Mouse (Mus musculus) hindlimb bud, embryonic 11.5 days (tissue): Measurements from ENCODE around the gene Gtf3c5.

Experiments used
- DNase-seq: peaks from one replicate; pipeline ENCODE4 v3.0.0-alpha.2; 2012; ENCODE audit warnings: low read depth, low spot score; ENCODE audit errors: extremely low spot score

The Gtf3c5 gene

GRCm38 (mm10) chr2:28583651-28584050 lies at the start of gene Gtf3c5:
Gene Gtf3c5, minus strand, starts transcription at chr2:28583751.
- no peak for DNase-seq

GRCm38 (mm10) chr2:28633136-28633535 lies 49.6 kb upstream of the Gtf3c5 start:
- no peak for DNase-seq

GRCm38 (mm10) chr2:28632626-28633025 lies 49.1 kb upstream of the Gtf3c5 start:
- no peak for DNase-seq

GRCm38 (mm10) chr2:28629911-28630381 lies 46.4 kb upstream of the Gtf3c5 start:
- DNase-seq = no peak

- no peak for DNase-seq
Observed at GRCm38 (mm10) chr2:28628053-28628452, 44.5 kb upstream of the Gtf3c5 start.

- DNase-seq = no peak
Observed at GRCm38 (mm10) chr2:28626038-28626437, 42.5 kb upstream of the Gtf3c5 start.

GRCm38 (mm10) chr2:28624870-28625269 lies 41.3 kb upstream of the Gtf3c5 start:
- DNase-seq = no peak

GRCm38 (mm10) chr2:28622521-28623124 lies 39.1 kb upstream of the Gtf3c5 start:
- no peak for DNase-seq

- DNase-seq = no peak
Observed at GRCm38 (mm10) chr2:28621664-28622171, 38.2 kb upstream of the Gtf3c5 start, which contains the start of gene Gfi1b. Gene Gfi1b, minus strand, starts transcription at chr2:28621982.

GRCm38 (mm10) chr2:28621111-28621510 lies 37.6 kb upstream of the Gtf3c5 start:
- no peak for DNase-seq

- DNase-seq = no peak
Observed at GRCm38 (mm10) chr2:28620522-28620921, 37.0 kb upstream of the Gtf3c5 start.

GRCm38 (mm10) chr2:28619369-28619768 lies 35.8 kb upstream of the Gtf3c5 start:
- no peak for DNase-seq

GRCm38 (mm10) chr2:28618777-28619336 lies 35.3 kb upstream of the Gtf3c5 start:
- no peak for DNase-seq

GRCm38 (mm10) chr2:28617498-28618486 lies 34.2 kb upstream of the Gtf3c5 start:
- DNase-seq = no peak

GRCm38 (mm10) chr2:28616874-28617273 lies 33.3 kb upstream of the Gtf3c5 start:
- no peak for DNase-seq

GRCm38 (mm10) chr2:28616358-28616757 lies 32.8 kb upstream of the Gtf3c5 start:
- DNase-seq = no peak

GRCm38 (mm10) chr2:28613599-28613998 lies 30.0 kb upstream of the Gtf3c5 start:
- DNase-seq = no peak

GRCm38 (mm10) chr2:28612436-28613063 lies 29.0 kb upstream of the Gtf3c5 start:
- no peak for DNase-seq

- no peak for DNase-seq
Observed at GRCm38 (mm10) chr2:28611407-28611787, 27.8 kb upstream of the Gtf3c5 start.

- DNase-seq = no peak
Observed at GRCm38 (mm10) chr2:28610716-28611406, 27.3 kb upstream of the Gtf3c5 start.
